Mouse (Mus musculus) right cerebral cortex, adult 18-20 months (tissue): ENCODE measurements at regions not wholly inside any gene's neighbourhood (a gene's known extent, or its start where the extent isn't known, plus 50 kb on each side); places are given as distances from the start of the nearest gene placed in this dataset.

Source experiments
- DNase-seq: peaks from one replicate; pipeline ENCODE4 v3.0.0; 2022; ENCODE audit warnings: mixed read lengths

GRCm38 (mm10) chr12:45384864-45385263, 310.4 kb upstream of the Stxbp6 start:
- DNase-seq = peak; percentile 30
